Mouse (Mus musculus) MEL (cell line): ENCODE data around the gene Vmn1r183. TPM values are rescaled to one million over a fixed set of nuclear protein-coding genes. Genes with fewer than 3 reads are reported as not detected.

Experiments used
- DNase-seq: peaks from one replicate; pipeline ENCODE4 v3.0.0; 2011; ENCODE audit warnings: low read depth, low spot score
- H3K27ac ChIP-seq: 2 replicates; pipeline ENCODE4 v1.5.1; 2012; ENCODE audit warnings: low read depth, mild to moderate bottlenecking, control low read depth, low read length, moderate library complexity; ENCODE audit not compliant: control insufficient read depth
- H3K27me3 ChIP-seq, 2 experiments: fragments of 150-350 bp in 1 of 2; sonication (generic) in 1 of 2; 2 replicates each; pipeline ENCODE4 v1.6.1; 2012; ENCODE audit warnings: low read length in 2 of 2, mild to moderate bottlenecking in 2 of 2, improper control_type of control experiment in 1 of 2, moderate library complexity in 1 of 2; ENCODE audit not compliant: insufficient read depth in 2 of 2, control insufficient read depth in 1 of 2
- H3K36me3 ChIP-seq, 2 experiments: 2 replicates each; pipeline ENCODE4 v1.6.1; 2012 to 2014; ENCODE audit warnings: low read length in 2 of 2, improper control_type of control experiment in 1 of 2, inconsistent platforms in 1 of 2, mild to moderate bottlenecking in 1 of 2; ENCODE audit not compliant: insufficient read depth in 2 of 2, control insufficient read depth in 1 of 2
- H3K4me1 ChIP-seq, 2 experiments: fragments of 150-350 bp in 1 of 2; sonication (generic) in 1 of 2; 2 replicates each; pipeline ENCODE4 v1.6.1; 2012; ENCODE audit warnings: low read length in 2 of 2, improper control_type of control experiment in 1 of 2, mild to moderate bottlenecking in 1 of 2; ENCODE audit not compliant: insufficient read depth in 2 of 2, control insufficient read depth in 1 of 2
- H3K4me3 ChIP-seq, 2 experiments: fragments of 150-350 bp in 1 of 2; sonication (generic) in 1 of 2; 2 replicates each; pipeline ENCODE4 v1.5.1; 2012; ENCODE audit warnings: low read depth in 2 of 2, low read length in 2 of 2, mild to moderate bottlenecking in 2 of 2, moderate library complexity in 2 of 2, control low read depth in 1 of 2, improper control_type of control experiment in 1 of 2; ENCODE audit not compliant: control insufficient read depth in 1 of 2, insufficient read depth in 1 of 2
- H3K79me2 ChIP-seq: 2 replicates; pipeline ENCODE4 v1.6.1; 2012; ENCODE audit warnings: mild to moderate bottlenecking, low read length, moderate library complexity; ENCODE audit not compliant: control insufficient read depth, poor library complexity, insufficient read depth
- H3K9ac ChIP-seq: 2 replicates; pipeline ENCODE4 v1.6.1; 2012; ENCODE audit warnings: low read depth, mild to moderate bottlenecking, control low read depth, low read length, moderate library complexity; ENCODE audit not compliant: control insufficient read depth, poor library complexity, severe bottlenecking
- H3K9me3 ChIP-seq: fragments of 150-350 bp; sonication (generic); replicated peaks from 2 replicates; pipeline ENCODE4 v1.6.1; 2012; ENCODE audit warnings: mild to moderate bottlenecking, low read length, improper control_type of control experiment, moderate library complexity; ENCODE audit not compliant: insufficient read depth
- BHLHE40 ChIP-seq: IDR thresholded peaks from 2 replicates; pipeline ENCODE4 v1.6.1; 2012; ENCODE audit warnings: low read depth, mild to moderate bottlenecking, inconsistent platforms, low read length, improper control_type of control experiment, borderline replicate concordance
- CHD1 ChIP-seq: IDR thresholded peaks from 2 replicates; pipeline ENCODE4 v1.6.1; 2012; ENCODE audit warnings: low read depth, mild to moderate bottlenecking, inconsistent platforms, low read length, improper control_type of control experiment
- CHD2 ChIP-seq: IDR thresholded peaks from 2 replicates; pipeline ENCODE4 v1.6.1; 2011; ENCODE audit warnings: low read length, improper control_type of control experiment
- CTCF ChIP-seq, 3 experiments: IDR thresholded peaks in 2 of 3; conservative IDR thresholded peaks in 1 of 3; 2 replicates each; pipeline ENCODE4 v1.5.1; 2011 to 2012; ENCODE audit warnings: low read length in 3 of 3, low read depth in 2 of 3, mild to moderate bottlenecking in 2 of 3, improper control_type of control experiment in 1 of 3, inconsistent platforms in 1 of 3, mixed read lengths in 1 of 3, moderate library complexity in 1 of 3; ENCODE audit not compliant: control insufficient read depth in 1 of 3, insufficient read depth in 1 of 3, poor library complexity in 1 of 3, severe bottlenecking in 1 of 3
- ELF1 ChIP-seq: IDR thresholded peaks from 2 replicates; pipeline ENCODE4 v1.6.1; 2014; ENCODE audit warnings: low read depth, mild to moderate bottlenecking, inconsistent platforms, low read length, improper control_type of control experiment, moderate library complexity
- EP300 ChIP-seq, 2 experiments: IDR thresholded peaks; 2 replicates each; pipeline ENCODE4 v1.6.1; 2011; ENCODE audit warnings: improper control_type of control experiment in 2 of 2, low read length in 2 of 2, low read depth in 1 of 2, mild to moderate bottlenecking in 1 of 2
- ETS1 ChIP-seq: IDR thresholded peaks from 2 replicates; pipeline ENCODE4 v1.6.1; 2012; ENCODE audit warnings: low read depth, mild to moderate bottlenecking, inconsistent platforms, low read length, improper control_type of control experiment, moderate library complexity
- GABPA ChIP-seq: IDR thresholded peaks from 2 replicates; pipeline ENCODE4 v1.6.1; 2012; ENCODE audit warnings: low read depth, mild to moderate bottlenecking, inconsistent platforms, low read length, improper control_type of control experiment, moderate library complexity
- MAFK ChIP-seq: IDR thresholded peaks from 2 replicates; pipeline ENCODE4 v1.6.1; 2011; ENCODE audit warnings: low read depth, mild to moderate bottlenecking, low read length, improper control_type of control experiment, borderline replicate concordance
- MAX ChIP-seq: IDR thresholded peaks from 2 replicates; pipeline ENCODE4 v1.6.1; 2011; ENCODE audit warnings: low read length, improper control_type of control experiment
- MAZ ChIP-seq: IDR thresholded peaks from 2 replicates; pipeline ENCODE4 v1.6.1; 2012; ENCODE audit warnings: low read depth, mild to moderate bottlenecking, inconsistent platforms, low read length, improper control_type of control experiment
- MEF2A ChIP-seq: IDR thresholded peaks from 2 replicates; pipeline ENCODE4 v1.6.1; 2014; ENCODE audit warnings: low read depth, mild to moderate bottlenecking, inconsistent platforms, low read length, improper control_type of control experiment; ENCODE audit not compliant: poor library complexity, insufficient replicate concordance, severe bottlenecking; ENCODE audit errors: extremely low read depth
- MXI1 ChIP-seq: IDR thresholded peaks from 2 replicates; pipeline ENCODE4 v1.6.1; 2011; ENCODE audit warnings: mild to moderate bottlenecking, low read depth, low read length, improper control_type of control experiment
- NELFE ChIP-seq: IDR thresholded peaks from 2 replicates; pipeline ENCODE4 v1.6.1; 2011; ENCODE audit warnings: low read depth, low read length, improper control_type of control experiment
- POLR2A ChIP-seq, 2 experiments: IDR thresholded peaks; 2 replicates each; pipeline ENCODE4 v1.6.1; 2011 to 2012; ENCODE audit warnings: low read length in 2 of 2, mild to moderate bottlenecking in 2 of 2, control low read depth in 1 of 2, improper control_type of control experiment in 1 of 2, low read depth in 1 of 2, moderate library complexity in 1 of 2; ENCODE audit not compliant: control insufficient read depth in 1 of 2, insufficient read depth in 1 of 2, poor library complexity in 1 of 2
- POLR2AphosphoS2 ChIP-seq: IDR thresholded peaks from 2 replicates; pipeline ENCODE4 v1.6.1; 2011; ENCODE audit warnings: low read length, improper control_type of control experiment
- POLR2AphosphoS5 ChIP-seq: IDR thresholded peaks from 2 replicates; pipeline ENCODE4 v1.6.1; 2012; ENCODE audit warnings: low read depth, borderline replicate concordance, mild to moderate bottlenecking, inconsistent platforms, low read length, moderate library complexity, mixed read lengths
- RAD21 ChIP-seq: IDR thresholded peaks from 2 replicates; pipeline ENCODE4 v1.6.1; 2011; ENCODE audit warnings: mild to moderate bottlenecking, low read depth, low read length, improper control_type of control experiment
- SMC3 ChIP-seq: IDR thresholded peaks from 2 replicates; pipeline ENCODE4 v1.6.1; 2011; ENCODE audit warnings: low read depth, low read length, improper control_type of control experiment
- TAL1 ChIP-seq: IDR thresholded peaks from 2 replicates; pipeline ENCODE4 v1.6.1; 2012; ENCODE audit warnings: mild to moderate bottlenecking, inconsistent platforms, low read length, moderate library complexity, mixed read lengths
- UBTF ChIP-seq: IDR thresholded peaks from 2 replicates; pipeline ENCODE4 v1.6.1; 2012; ENCODE audit warnings: low read depth, mild to moderate bottlenecking, inconsistent platforms, low read length, improper control_type of control experiment, moderate library complexity, borderline replicate concordance; ENCODE audit not compliant: insufficient read depth
- USF1 ChIP-seq: IDR thresholded peaks from 2 replicates; pipeline ENCODE4 v1.6.1; 2014; ENCODE audit warnings: low read depth, mild to moderate bottlenecking, inconsistent platforms, low read length, improper control_type of control experiment, moderate library complexity
- ZC3H11A ChIP-seq: IDR thresholded peaks from 2 replicates; pipeline ENCODE4 v1.6.1; 2012; ENCODE audit warnings: low read depth, mild to moderate bottlenecking, inconsistent platforms, low read length, improper control_type of control experiment
- ZKSCAN1 ChIP-seq: IDR thresholded peaks from 2 replicates; pipeline ENCODE4 v1.6.1; 2012; ENCODE audit warnings: low read depth, mild to moderate bottlenecking, inconsistent platforms, low read length, improper control_type of control experiment, moderate library complexity
- ZNF384 ChIP-seq: IDR thresholded peaks from 2 replicates; pipeline ENCODE4 v1.6.1; 2012; ENCODE audit warnings: low read depth, mild to moderate bottlenecking, inconsistent platforms, low read length, improper control_type of control experiment
- polyA plus RNA-seq, 2 experiments: library from polyadenylated mRNA; stranded (reverse) in 1 of 2; unstranded in 1 of 2; fragments of >175 nt in 1 of 2; fragments of >200 nt in 1 of 2; gene quantifications; 2 replicates each; pipeline versions ENCODE4 v1.2.1 to v1.2.4; 2012; ENCODE audit warnings: low replicate concordance in 2 of 2, low read depth in 1 of 2; ENCODE audit not compliant: insufficient read length in 2 of 2, insufficient read depth in 1 of 2, missing spikeins in 1 of 2
- total RNA-seq: library from RNA; depleted of rRNA; stranded (reverse); fragments of 300-350 nt; gene quantifications from 2 replicates; pipeline ENCODE4 v1.2.3, GENCODE M21; 2012

Vmn1r183 gene
- total and polyA plus RNA-seq, 3 experiments: 0.03 TPM; not detected in 2

GRCm38 (mm10) chr7:24110839-24111238, 57.8 kb downstream of the Vmn1r183 start:
- Histone ChIP-seq H3K9me3 (no peaks in the 10 kb centered on the region), H3K79me2 (no peaks in the 10 kb centered on the region), H3K4me3 (no peak overlapping the region), H3K9ac (no peak overlapping the region), H3K4me1 (no peaks in the 10 kb centered on the region), H3K27ac (no peak overlapping the region), H3K36me3 (peaks cover 0 to 4% of the 10 kb centered on the region in 2 experiments; a peak in 1 of 4 replicates), H3K27me3 (no peaks in the 10 kb centered on the region)
- no peak for DNase-seq
- TF ChIP-seq ZC3H11A: no peak
- no peak for TF ChIP-seq CTCF (IDR thresholded peaks at IDR 0.05 in 2 of 3, conservative IDR thresholded peaks at IDR 0.05 in 1 of 3; ENCODE audit: control insufficient read depth in 1 of 3, insufficient read depth in 1 of 3, low read depth in 2 of 3, low read length in 3 of 3, poor library complexity in 1 of 3, severe bottlenecking in 1 of 3)
- no peak for TF ChIP-seq EP300 (IDR thresholded peaks at IDR 0.05; ENCODE audit: low read depth in 1 of 2, low read length in 2 of 2)
- TF ChIP-seq BHLHE40: no peak
- TF ChIP-seq POLR2A (IDR thresholded peaks at IDR 0.05; ENCODE audit: control insufficient read depth in 1 of 2, insufficient read depth in 1 of 2, low read depth in 1 of 2, low read length in 2 of 2, poor library complexity in 1 of 2): no peak
- no peak for TF ChIP-seq MAX
- TF ChIP-seq ZKSCAN1: no peak
- TF ChIP-seq RAD21: no peak

- Histone ChIP-seq H3K27ac (no peak overlapping the region), H3K36me3 (peaks cover 0 to 3% of the 10 kb centered on the region in 2 experiments; a peak in 1 of 4 replicates), H3K4me3 (no peak overlapping the region), H3K27me3 (no peaks in the 10 kb centered on the region), H3K9me3 (no peaks in the 10 kb centered on the region), H3K9ac (no peak overlapping the region), H3K79me2 (no peaks in the 10 kb centered on the region), H3K4me1 (no peaks in the 10 kb centered on the region)
- no peak for DNase-seq
- TF ChIP-seq MAZ (no peak), CHD1 (no peak), ZC3H11A (no peak), GABPA (no peak), ELF1 (no peak), MAX (no peak), EP300 (IDR thresholded peaks at IDR 0.05; ENCODE audit: low read depth in 1 of 2, low read length in 2 of 2) (no peak), USF1 (no peak), ZNF384 (no peak)
These were observed 58.7 kb downstream of the Vmn1r183 start for GRCm38 (mm10) chr7:24111772-24112155.

- DNase-seq: no peak
- H3K27me3 ChIP-seq: no peaks in the 10 kb centered on the region
- H3K79me2 ChIP-seq: no peaks in the 10 kb centered on the region
- no peak within 1 kb of the TSS for H3K4me3 ChIP-seq
- peaks cover 0 to 2% of the 10 kb centered on the region in 2 experiments; a peak in 1 of 4 replicates for H3K36me3 ChIP-seq
- no peak within 1 kb of the TSS for H3K27ac ChIP-seq
- no peaks in the 10 kb centered on the region for H3K4me1 ChIP-seq
- no peaks in the 10 kb centered on the region for H3K9me3 ChIP-seq
- no peak within 1 kb of the TSS for H3K9ac ChIP-seq
- TF ChIP-seq MAFK (no peak), SMC3 (no peak), MEF2A (no peak), UBTF (no peak), ZNF384 (no peak), EP300 (IDR thresholded peaks at IDR 0.05; ENCODE audit: low read depth in 1 of 2, low read length in 2 of 2) (no peak), ELF1 (no peak), RAD21 (no peak), CHD2 (no peak), TAL1 (no peak), ETS1 (no peak), POLR2AphosphoS2 (no peak), POLR2AphosphoS5 (no peak), MXI1 (no peak), NELFE (no peak), POLR2A (IDR thresholded peaks at IDR 0.05; ENCODE audit: control insufficient read depth in 1 of 2, insufficient read depth in 1 of 2, low read depth in 1 of 2, low read length in 2 of 2, poor library complexity in 1 of 2) (no peak)
These were observed 59.3 kb downstream of the Vmn1r183 start, which contains the start of gene Zfp112 for GRCm38 (mm10) chr7:24112156-24112856. Zfp112 (plus strand) TSS chr7:24112314.
